Mouse (Mus musculus) stomach, postnatal 0 days (tissue): ENCODE data around the gene Steap4.

Experiments
- CTCF ChIP-seq: IDR thresholded peaks from 2 replicates; pipeline ENCODE4 v1.5.1; 2016; ENCODE audit warnings: antibody characterized with exemption, low read depth, mild to moderate bottlenecking, moderate library complexity
- EP300 ChIP-seq: optimal IDR thresholded peaks from 2 replicates; pipeline ENCODE3; 2016; ENCODE audit warnings: antibody characterized with exemption

GRCm38 (mm10) chr5:7968152-7968551, 7.9 kb downstream of the Steap4 start:
- TF ChIP-seq CTCF (no peak), EP300 (no peak)
